Mouse (Mus musculus): ENCODE data around the gene Kcnmb2. TPM values are rescaled to one million over a fixed set of nuclear protein-coding genes. Genes with fewer than 3 reads are reported as not detected.

Gene Kcnmb2
- polyA plus RNA-seq, 1 experiment from 2014 or later: 0.40 TPM

DNA sequence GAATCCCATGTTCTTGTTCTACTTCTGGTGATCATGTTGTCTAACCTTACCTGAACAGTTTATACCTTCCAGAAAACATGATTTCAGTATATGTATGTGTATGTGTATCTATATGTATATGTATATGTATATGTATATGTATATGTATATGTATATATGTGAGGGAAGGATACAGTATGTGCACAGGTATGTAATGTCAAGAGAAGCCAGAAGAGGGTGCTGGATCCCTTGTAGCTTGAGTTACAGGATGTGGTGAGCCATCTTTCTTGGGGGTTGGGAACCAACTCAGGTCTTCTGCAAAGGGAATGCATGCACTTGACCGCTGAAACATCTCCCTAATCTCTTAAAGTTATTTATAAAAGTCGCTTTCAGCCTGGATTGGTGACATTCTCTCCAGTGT lies 286.6 kb downstream of the Kcnmb2 start:
- WGBS: 97% methylated on average over 2 of the region's 2 CpGs
- Histone ChIP-seq H3K4me2 (replicated peaks; ENCODE audit: low read depth) (no peak overlapping the region), H3K4me3 (ENCODE audit: low read depth, low read length) (no peak overlapping the region), H3K9ac (ENCODE audit: low read depth, low read length) (no peak overlapping the region), H3K9me3 (ENCODE audit: control insufficient read depth) (no peaks in the 10 kb centered on the region), H3K4me1 (replicated peaks; ENCODE audit: control insufficient read depth, insufficient read depth, low read length) (no peaks in the 10 kb centered on the region), H3K27me3 (replicated peaks; ENCODE audit: control insufficient read depth, insufficient read depth, low read length) (no peaks in the 10 kb centered on the region), H3K27ac (ENCODE audit: low read depth, low read length) (no peak overlapping the region), H3K36me3 (ENCODE audit: control insufficient read depth, insufficient read depth) (no peaks in the 10 kb centered on the region)
- no peak for TF ChIP-seq CTCF (IDR thresholded peaks at IDR 0.05; ENCODE audit: low read depth)
- ATAC-seq: no peak

DNA sequence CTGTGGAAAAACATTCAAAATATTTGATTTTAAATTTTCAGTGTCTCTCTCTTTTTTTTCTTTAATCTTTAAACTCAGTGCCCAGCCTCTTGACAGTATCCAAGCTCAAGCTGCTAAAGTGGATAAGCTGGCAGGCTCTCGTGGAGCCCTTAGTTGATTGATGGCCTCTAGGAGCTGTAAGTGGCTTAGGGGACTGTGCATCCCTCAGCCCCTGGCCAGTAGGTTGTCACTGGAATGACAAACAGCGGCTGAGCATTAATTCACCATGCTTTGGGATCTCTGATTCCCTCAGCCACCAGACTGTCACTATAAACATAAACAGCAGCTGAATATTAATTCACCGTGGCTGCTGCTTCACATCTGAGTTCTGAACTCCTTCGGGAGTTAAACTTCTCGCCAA lies 287.6 kb downstream of the Kcnmb2 start:
- H3K27ac ChIP-seq (ENCODE audit: low read depth, low read length): no peak overlapping the region
- H3K4me3 ChIP-seq (ENCODE audit: low read depth, low read length): no peak overlapping the region
- no peaks in the 10 kb centered on the region for H3K9me3 ChIP-seq (ENCODE audit: control insufficient read depth)
- H3K27me3 ChIP-seq (replicated peaks; ENCODE audit: control insufficient read depth, insufficient read depth, low read length): no peaks in the 10 kb centered on the region
- no peak overlapping the region for H3K4me2 ChIP-seq (replicated peaks; ENCODE audit: low read depth)
- 52% methylated on average over 5 of the region's 5 CpGs for WGBS
- H3K36me3 ChIP-seq (ENCODE audit: control insufficient read depth, insufficient read depth): no peaks in the 10 kb centered on the region
- H3K4me1 ChIP-seq (replicated peaks; ENCODE audit: control insufficient read depth, insufficient read depth, low read length): no peaks in the 10 kb centered on the region
- no peak for TF ChIP-seq CTCF (IDR thresholded peaks at IDR 0.05; ENCODE audit: low read depth)
- no peak overlapping the region for H3K9ac ChIP-seq (ENCODE audit: low read depth, low read length)
- no peak for ATAC-seq

DNA sequence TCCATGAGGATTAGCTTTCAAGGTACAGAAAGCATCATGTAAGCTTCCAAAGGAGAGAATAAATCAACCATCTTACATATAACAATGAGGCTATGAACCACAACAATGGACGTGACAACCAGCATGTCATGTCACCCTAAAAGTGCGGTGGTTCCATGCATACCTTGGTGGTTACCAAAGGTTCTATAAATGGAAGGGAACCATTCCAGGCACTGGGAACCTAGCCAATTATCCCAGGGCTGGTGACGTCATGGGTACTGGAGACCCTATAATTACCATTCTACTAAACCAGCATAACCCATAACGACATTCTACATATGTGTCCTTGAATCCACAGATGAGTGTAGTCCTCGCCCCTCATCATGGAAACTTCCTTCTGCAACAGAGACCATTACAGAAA lies 291.7 kb downstream of the Kcnmb2 start:
- ATAC-seq: no peak
- WGBS: 77% methylated on average over 5 of the region's 5 CpGs
- TF ChIP-seq CTCF (IDR thresholded peaks at IDR 0.05; ENCODE audit: low read depth): no peak
- Histone ChIP-seq H3K27ac (ENCODE audit: low read depth, low read length) (no peak overlapping the region), H3K4me3 (ENCODE audit: low read depth, low read length) (no peak overlapping the region), H3K36me3 (ENCODE audit: control insufficient read depth, insufficient read depth) (no peaks in the 10 kb centered on the region), H3K9me3 (ENCODE audit: control insufficient read depth) (no peaks in the 10 kb centered on the region), H3K4me2 (replicated peaks; ENCODE audit: low read depth) (no peak overlapping the region), H3K27me3 (replicated peaks; ENCODE audit: control insufficient read depth, insufficient read depth, low read length) (no peaks in the 10 kb centered on the region), H3K4me1 (replicated peaks; ENCODE audit: control insufficient read depth, insufficient read depth, low read length) (no peaks in the 10 kb centered on the region), H3K9ac (ENCODE audit: low read depth, low read length) (no peak overlapping the region)

DNA sequence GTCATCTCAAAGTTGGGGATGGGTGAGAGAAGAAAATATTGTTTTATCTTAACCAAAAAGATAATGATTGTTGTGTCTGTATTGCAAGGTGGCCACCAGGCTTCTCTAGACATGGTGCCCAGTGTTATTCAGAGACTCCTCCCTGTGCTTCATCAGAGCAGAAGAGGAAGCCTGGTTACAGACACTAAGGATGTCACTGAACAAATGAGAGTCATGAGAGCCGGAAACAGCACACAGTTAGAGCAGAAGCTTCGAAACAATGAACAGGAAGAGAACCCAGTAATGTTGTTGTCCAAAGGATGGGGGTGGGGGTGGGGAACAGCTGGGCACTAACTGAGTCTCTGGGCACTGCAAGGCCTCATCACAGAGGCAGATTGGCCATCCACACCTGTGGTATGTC lies 324.4 kb downstream of the Kcnmb2 start:
- Histone ChIP-seq H3K27ac (ENCODE audit: low read depth, low read length) (no peak overlapping the region), H3K4me3 (ENCODE audit: low read depth, low read length) (no peak overlapping the region), H3K36me3 (ENCODE audit: control insufficient read depth, insufficient read depth) (no peaks in the 10 kb centered on the region), H3K9me3 (ENCODE audit: control insufficient read depth) (no peaks in the 10 kb centered on the region), H3K4me2 (replicated peaks; ENCODE audit: low read depth) (no peak overlapping the region), H3K9ac (ENCODE audit: low read depth, low read length) (no peak overlapping the region), H3K4me1 (replicated peaks; ENCODE audit: control insufficient read depth, insufficient read depth, low read length) (no peaks in the 10 kb centered on the region), H3K27me3 (replicated peaks; ENCODE audit: control insufficient read depth, insufficient read depth, low read length) (no peaks in the 10 kb centered on the region)
- 65% methylated on average over 2 of the region's 2 CpGs for WGBS
- ATAC-seq: no peak
- no peak for TF ChIP-seq CTCF (IDR thresholded peaks at IDR 0.05; ENCODE audit: low read depth)

DNA sequence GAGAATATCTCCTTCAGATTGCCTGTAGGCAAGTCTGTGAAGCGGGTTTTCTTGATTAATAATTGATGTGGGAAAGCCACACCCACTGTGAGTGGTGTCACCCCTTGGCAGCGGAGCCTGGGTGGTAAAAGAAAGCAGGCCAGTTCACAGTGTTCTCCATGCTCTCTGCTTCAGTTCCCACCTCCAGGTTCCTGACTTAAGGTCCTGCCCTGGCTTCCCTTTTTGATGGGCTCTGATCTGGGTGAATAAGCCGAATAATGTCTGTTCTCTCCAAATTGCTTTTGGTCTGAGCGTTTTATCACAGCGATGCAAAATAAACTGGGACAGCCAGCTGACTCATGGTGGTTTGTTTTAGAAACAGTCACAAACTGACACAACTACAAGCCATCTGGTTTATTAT lies 334.5 kb downstream of the Kcnmb2 start:
- WGBS: 67% methylated on average over 5 of the region's 5 CpGs
- H3K4me1 ChIP-seq (replicated peaks; ENCODE audit: control insufficient read depth, insufficient read depth, low read length): no peaks in the 10 kb centered on the region

More for the DNA sequence above, 334.5 kb downstream of the Kcnmb2 start:
- no peak overlapping the region for H3K4me3 ChIP-seq (ENCODE audit: low read depth, low read length)
- H3K4me2 ChIP-seq (replicated peaks; ENCODE audit: low read depth): no peak overlapping the region
- no peaks in the 10 kb centered on the region for H3K27me3 ChIP-seq (replicated peaks; ENCODE audit: control insufficient read depth, insufficient read depth, low read length)
- H3K36me3 ChIP-seq (ENCODE audit: control insufficient read depth, insufficient read depth): no peaks in the 10 kb centered on the region
- H3K9me3 ChIP-seq (ENCODE audit: control insufficient read depth): no peaks in the 10 kb centered on the region
- no peak overlapping the region for H3K27ac ChIP-seq (ENCODE audit: low read depth, low read length)
- no peak overlapping the region for H3K9ac ChIP-seq (ENCODE audit: low read depth, low read length)
- TF ChIP-seq CTCF (IDR thresholded peaks at IDR 0.05; ENCODE audit: low read depth): no peak
- no peak for ATAC-seq

Measured in intestine, postnatal 0 days (tissue).